Mouse (Mus musculus) CD4-positive helper T cell, adult 2 months (primary cell): ENCODE measurements around the gene Elp5.

ENCODE experiments used
- DNase-seq: peaks from one replicate; pipeline ENCODE4 v3.0.0-alpha.2; 2012; ENCODE audit warnings: low read depth, missing footprints, low spot score

Gene Elp5

DNA sequence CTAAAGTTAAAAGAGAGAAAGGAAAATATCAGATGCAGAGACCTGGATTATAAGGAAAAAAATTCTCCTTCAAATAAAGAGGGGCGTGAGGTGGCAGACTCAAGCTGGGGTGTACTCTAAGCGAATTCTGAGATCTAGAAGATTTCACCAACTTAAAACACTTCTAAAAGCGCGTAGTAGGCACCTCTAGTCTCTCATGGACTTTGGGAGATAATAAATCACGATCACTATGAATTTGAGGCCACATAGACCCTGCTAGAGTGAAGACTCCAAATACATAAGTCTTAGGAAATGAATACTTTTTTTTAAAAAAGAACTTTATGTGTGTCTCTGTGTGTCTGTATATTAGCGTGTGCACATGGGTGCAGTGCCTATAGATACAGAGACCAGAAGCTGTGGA lies 33.4 kb upstream of the Elp5 start:
- DNase-seq: no peak

DNA sequence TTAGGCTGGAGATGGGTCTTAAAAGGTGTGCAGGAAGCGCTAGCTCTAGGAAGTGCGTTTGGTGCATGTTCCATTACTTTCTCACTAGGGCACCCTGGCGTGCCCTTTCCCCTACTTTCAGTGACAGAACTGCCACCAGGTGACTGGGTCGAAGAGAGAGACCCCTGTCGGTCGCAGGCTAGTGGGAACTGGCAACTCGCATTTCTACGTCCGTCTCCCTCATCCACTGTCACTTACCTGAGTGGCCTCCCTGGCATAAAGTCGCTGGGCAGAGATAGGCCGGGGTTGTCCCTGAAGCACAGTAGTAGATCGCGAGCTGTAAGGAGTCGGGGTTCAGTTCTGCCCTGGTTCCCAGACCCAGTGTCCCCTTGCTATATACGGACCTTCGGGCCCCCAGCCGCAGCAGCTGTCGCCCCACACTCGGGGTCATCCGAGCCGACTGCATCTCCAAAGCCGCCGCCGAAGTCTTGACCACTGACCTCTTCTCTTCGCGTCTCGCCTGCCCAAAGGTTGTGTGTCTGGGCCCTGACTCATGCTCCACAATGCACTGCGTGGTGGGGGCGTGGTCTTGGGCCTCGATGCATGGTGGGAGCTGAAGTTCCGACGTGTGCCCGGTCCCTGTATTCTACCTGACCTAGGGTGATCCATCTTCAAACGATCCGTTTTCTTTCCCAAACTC lies 32.7 kb upstream of the Elp5 start, which contains the start of gene Acadvl:
Gene Acadvl, minus strand, starts transcription at position 532 of the 679 bp plus-strand sequence.
- peak; percentile 80 for DNase-seq

GRCm38 (mm10) chr11:70014051-70014450 lies 31.7 kb upstream of the Elp5 start:
- DNase-seq: no peak

- no peak for DNase-seq
Observed at GRCm38 (mm10) chr11:70013408-70013807, 31.1 kb upstream of the Elp5 start.

GRCm38 (mm10) chr11:70012931-70013330 lies 30.6 kb upstream of the Elp5 start:
- DNase-seq: no peak

- DNase-seq: no peak
Observed at GRCm38 (mm10) chr11:70010961-70011360, 28.6 kb upstream of the Elp5 start.

DNA sequence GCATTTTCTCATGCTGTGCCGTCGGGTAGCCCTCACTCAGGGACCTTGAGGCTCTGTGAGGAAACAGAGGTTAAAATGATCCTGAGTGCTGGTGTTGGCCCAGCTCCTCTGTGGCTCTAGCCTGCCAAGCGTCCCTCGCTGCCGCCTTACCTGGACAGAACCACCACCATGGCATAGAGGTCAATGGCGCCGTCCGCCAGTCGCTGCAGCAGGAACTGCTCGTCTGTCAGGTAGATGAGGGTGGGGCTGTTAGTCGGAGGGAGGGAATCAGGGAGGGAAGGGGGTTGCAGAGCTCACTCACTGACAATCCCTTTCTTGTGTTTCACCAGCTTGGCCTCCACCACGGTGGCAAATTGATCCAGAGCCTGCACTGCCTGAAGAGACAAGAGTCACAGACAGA lies 28.2 kb upstream of the Elp5 start:
- no peak for DNase-seq

- no peak for DNase-seq
Observed at GRCm38 (mm10) chr11:70010033-70010432, 27.7 kb upstream of the Elp5 start.

GRCm38 (mm10) chr11:70005521-70005920 lies 23.2 kb upstream of the Elp5 start:
- DNase-seq: peak; percentile 64

DNA sequence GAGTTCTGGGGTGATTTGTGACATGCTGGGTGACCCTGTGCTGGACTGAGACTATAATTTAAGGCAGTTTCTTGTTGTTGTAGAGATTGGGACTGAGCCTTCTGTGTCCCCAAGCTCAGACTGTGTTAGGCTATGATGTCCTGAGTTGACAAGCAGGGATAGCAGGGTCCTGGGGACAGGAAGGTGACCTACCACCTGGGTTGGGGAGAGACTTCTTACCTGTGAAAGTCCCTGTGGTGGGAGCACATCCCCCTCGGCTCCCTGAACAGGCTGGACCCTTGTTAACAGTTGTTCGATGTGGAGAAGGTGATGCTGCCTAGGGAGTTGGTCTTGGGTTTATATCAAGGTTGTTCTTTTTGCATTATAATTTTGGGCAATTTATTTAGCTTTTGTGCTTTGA lies 20.2 kb upstream of the Elp5 start:
- no peak for DNase-seq

DNA sequence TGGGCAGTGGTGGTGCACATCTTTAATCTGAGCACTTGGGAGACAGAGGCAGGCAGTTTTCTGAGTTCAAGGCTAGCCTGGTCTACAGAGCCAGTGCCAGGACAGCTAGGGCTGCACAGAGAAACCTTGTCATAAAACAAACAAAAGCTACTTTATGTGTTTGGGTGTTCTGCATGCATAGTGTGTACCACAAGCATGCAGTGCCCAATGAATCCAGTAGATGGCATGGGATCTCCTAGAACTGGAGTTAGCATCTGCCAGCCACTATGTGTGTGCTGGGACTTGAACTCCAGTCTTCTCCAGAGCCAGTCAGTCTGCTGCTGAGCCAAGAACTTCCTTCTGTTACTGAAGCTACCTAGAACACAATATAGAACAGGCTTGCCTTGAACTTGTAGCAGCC lies 19.5 kb upstream of the Elp5 start:
- DNase-seq: peak; percentile 76

DNA sequence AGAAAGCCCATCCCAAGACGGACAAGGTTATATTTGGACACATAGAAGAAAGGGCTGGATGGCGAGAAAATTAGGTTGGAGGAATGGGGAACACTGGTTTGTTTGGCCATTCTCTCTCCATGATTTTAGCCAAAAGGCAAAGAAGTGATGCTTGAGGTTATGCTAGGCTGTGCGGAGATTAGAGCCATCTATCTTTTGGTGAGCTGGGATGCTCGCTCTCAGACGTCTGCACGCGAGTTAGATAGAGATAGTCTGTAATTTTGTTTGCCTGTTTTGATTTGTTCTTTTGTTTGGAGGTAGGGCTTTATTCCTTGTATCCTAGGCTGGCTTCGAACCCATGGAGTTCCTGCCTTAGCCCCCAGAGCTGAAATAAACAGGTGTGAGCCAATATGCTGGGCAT lies 18.8 kb upstream of the Elp5 start:
- no peak for DNase-seq

DNA sequence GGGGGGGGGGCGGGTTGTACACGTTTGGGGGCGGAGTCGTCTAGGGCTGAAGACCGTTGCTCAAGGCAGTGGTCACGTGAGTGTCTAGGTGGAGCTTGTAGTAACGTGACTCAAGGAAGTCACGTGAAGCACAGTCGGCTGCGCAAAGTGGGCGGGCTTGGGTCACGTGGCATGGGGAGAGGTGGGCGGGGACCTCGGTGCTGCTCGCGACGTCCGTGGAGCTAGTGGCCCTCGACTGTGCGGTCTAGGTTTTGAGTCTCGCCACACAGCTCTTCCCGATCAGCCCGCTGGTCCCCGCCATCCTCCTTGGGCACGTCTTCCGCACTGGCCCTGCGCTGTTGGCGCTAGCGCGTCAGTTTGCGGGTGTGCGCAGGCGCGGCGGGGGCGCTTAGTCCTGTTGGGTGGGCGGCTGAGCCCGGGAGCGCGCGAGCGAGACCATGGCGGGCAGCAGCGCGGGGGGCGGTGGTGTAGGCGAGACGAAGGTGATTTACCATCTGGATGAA lies 18.1 kb upstream of the Elp5 start, which contains the start of gene Dvl2:
Gene Dvl2, plus strand, starts transcription at position 200 of the 503 bp plus-strand sequence.
- peak; percentile 98 for DNase-seq

DNA sequence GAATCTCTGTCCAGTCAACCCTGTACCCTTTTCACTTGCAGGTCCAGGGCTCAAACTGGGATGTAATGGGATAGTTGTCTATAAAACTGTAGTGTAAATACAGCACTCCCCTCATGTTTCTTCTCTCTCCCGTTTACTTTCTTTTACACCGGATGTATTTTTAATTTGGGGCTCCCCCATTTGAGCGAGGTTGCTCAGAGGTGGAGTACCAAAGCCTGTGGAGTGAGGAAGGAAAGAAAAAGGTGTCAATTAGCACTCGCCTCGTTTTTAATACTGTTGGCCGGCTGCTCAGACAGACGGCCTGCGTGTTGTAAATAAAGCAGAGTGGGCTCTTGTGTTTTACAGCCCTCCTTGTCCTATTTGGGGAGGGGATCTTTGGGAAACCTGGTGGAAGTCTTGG lies 17.3 kb upstream of the Elp5 start:
- peak; percentile 49 for DNase-seq

DNA sequence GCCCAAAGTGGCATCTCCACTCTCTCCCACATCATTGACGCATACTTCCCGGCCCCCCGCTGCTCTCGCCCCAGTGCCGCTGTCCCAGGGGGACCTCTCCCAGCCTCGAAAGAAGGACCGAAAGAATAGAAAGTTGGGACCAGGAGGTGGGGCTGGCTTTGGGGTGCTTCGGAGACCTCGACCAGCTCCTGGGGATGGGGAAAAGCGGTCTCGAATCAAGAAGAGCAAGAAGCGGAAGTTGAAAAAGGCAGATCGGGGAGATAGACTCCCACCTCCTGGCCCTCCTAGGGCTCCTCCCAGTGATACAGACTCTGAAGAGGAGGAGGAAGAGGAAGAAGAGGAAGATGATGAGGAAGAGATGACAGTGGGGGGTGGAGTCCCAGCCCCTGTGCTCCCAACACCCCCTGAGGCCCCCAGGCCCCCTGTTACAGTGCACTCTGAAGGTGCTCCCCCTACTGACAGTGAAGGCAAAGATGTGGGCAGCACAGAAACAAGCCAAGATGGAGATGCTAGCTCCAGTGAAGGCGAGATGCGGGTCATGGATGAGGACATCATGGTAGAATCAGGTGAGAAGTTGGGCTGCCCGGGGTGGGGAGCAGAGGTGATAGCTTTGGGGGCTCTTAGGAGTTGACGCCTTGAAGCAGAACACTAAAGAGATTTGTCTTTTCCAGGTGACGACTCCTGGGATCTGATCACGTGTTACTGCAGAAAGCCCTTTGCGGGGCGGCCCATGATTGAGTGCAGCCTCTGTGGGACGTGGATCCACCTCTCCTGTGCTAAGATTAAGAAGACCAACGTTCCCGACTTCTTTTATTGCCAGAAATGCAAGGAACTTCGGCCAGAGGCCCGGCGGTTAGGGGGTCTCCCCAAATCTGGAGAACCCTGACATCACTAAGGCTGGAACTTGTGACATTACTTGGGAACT lies 16.5 kb upstream of the Elp5 start:
- DNase-seq: no peak

DNA sequence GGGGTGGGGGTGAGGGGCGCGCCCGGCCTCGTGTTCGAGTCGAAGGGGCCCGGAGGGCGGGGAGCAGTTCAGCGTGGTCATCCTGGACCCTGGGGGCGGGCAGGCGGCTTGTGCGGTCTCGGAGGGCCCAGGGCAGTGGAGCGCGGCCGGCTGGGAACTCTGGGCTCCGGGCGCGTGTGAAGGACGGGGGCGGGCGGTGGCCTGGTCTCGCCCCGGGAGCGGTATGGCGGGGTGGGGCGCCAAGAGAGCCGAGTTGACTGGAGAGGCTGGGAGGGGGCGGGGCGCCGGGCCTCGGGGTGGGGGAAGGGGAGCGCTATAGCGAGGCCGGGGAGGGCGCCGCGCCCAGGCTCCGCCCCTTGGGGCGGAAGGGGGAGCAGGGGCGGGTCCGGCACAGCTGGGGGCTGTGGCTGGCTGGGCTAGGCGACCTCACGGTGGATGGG lies 14.8 kb upstream of the Elp5 start:
- DNase-seq: peak; percentile 88

DNA sequence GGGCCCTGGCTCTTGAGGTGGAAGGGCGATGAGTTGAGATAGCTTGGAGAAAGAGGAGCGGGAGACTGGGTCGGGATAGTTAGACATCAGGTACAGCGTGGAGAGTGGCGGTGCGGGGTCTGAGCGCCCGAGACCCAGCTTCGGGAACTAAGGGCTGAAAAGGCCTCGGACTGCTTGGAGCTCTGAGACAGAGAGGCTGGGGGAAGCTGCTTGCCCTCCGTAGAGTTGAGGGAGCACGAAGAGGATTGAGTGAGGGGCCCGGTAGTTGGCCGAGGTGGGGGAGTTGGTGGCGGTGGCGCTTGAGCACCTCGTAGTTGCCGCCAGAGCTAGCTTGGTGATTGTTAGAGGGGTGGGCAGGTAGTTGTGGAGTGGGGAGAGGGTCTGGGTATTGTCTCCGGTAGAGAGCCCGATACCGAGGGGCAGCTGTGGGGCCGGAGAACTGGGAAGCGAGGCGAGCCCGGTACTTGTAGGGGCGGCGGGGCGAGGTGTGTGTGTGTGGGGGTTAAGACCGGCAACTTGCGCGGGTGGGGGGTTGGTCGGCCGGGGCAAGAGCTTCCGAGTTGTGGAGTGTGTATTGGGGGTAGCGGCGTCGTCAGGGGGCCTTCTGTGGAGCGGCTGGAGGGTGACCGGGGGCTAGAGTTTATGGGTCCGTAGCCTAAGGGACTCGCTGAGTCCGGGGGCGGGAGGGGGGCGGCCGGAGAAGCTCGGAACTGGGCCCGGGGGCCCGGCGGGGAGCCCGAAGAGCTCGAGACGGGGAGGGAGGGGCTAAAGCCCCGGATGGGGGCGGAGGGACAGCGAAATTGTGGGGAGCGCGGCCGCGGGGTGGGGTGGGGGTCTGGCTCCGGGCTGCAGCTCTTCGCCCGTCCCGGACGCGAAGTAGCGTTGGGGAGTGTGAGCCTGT lies 14.1 kb upstream of the Elp5 start:
- DNase-seq: peak; percentile 80

DNA sequence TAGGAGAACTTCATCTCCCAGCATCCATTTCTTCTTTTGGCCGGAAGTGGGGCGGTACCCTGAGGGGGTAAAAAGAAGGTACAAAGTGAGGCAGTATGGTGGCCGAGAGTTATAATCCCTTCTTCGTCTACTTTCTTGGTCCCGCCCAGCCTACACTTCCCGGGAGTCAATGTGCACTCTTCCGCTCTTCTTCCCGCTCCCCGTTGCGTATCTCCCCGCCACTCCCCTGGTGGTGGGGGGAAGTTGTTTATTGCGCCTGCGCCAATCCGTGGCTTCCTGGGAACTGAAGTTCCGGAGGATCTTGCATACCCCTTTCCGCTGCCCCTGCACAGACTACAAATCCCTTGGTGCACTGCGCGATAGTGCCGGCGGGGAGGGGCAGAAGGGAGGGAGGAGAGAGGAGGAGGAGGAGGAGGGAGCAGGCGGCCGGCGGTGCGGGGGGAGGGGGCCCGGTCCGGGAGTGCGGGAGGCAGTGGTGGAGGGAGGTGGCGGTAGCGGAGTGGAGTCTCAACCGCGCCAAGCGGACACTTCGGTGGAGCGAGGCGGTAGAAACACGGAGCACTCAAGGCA lies 13.2 kb upstream of the Elp5 start, which contains the start of gene Phf23:
Gene Phf23, plus strand, starts transcription at position 387 of the 570 bp plus-strand sequence.
- peak; percentile 99 for DNase-seq

DNA sequence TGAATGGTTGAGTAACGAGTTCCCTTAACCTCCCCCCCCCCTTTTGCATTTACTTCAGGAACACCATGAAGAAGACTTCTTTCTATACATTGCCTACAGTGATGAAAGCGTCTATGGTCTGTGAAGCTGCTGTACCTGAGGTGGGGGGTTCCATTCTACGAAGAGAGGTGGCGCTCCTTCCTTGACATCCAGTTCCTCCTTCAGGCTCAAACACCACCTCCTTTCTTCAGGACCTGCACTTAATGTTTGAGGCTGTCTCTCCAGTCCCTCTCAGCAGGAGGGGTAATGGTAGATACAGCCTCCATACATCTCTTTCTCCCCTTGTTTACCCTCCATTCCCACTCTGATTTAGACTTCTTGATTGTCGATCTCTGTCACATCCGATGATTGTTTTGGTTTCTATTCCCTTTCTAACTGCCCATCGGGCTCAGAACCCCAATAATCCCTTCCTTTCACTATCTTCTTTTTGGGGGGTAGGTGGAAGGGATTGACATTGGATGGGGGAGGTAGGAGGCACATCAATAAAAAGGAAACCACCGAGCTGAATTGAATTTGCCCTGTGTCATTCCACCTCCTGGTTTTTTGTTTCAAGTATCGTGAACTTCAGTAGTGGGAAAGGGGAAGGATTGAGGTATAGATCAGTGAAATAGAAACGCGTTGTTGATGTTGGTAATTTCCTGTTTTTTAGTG lies 12.2 kb upstream of the Elp5 start:
- DNase-seq: no peak

GRCm38 (mm10) chr11:69992932-69993331 lies 10.6 kb upstream of the Elp5 start:
- DNase-seq: no peak
